Mouse (Mus musculus): ENCODE measurements around the gene Vipr2. TPM values are rescaled to one million over a fixed set of nuclear protein-coding genes. Genes with fewer than 3 reads are reported as not detected.

Vipr2 gene
- polyA plus RNA-seq, 1 experiment from 2014 or later = 5.5 TPM

DNA sequence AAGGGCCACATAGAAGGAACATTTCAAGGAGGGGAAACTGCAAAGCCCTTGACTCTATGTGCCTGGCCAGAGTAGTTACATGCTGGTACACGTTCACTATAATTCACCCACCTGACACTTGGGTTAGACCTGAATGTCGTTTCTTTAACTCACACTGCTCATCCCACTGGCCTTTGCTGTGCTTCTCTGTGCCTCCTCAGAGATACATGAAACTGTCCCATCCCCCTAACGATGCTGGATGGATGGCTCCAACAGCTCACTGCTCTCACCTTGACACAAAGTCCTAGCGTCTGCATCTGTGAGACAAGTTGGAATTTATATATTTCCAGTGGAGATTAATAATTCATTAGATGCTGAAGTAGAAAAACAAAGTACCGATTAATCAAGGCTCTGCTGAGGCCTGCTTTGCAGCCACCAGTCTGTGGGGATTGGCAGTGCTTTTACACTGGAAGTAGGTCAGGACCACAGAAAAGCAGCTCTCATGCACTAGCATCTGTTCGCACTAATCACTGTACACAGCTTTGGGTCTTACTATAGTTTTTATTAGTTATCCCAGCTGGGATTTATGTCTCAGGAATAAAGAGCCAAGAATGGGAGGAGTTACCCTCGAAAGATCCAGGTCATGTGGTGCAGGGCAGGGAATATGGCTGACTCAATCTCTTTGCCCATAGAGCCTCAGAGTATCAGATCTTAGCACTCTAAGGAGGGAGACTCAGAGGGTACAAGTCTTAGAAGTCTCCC is 79.4 kb downstream of the Vipr2 start:
- no peak for TF ChIP-seq CTCF (IDR thresholded peaks at IDR 0.05; ENCODE audit: low read depth)
- no peaks in the 10 kb centered on the region for H3K9me3 ChIP-seq (ENCODE audit: low read depth, low read length)
- no peaks in the 10 kb centered on the region for H3K4me1 ChIP-seq (ENCODE audit: insufficient read depth)
- H3K27ac ChIP-seq (ENCODE audit: low read depth) = no peak overlapping the region
- no peak for DNase-seq
- no peaks in the 10 kb centered on the region for H3K27me3 ChIP-seq (ENCODE audit: insufficient read depth, low read length)
- ATAC-seq (ENCODE audit: insufficient read depth) = no peak
- H3K4me2 ChIP-seq = no peak overlapping the region
- no peak overlapping the region for H3K9ac ChIP-seq
- no peaks in the 10 kb centered on the region for H3K36me3 ChIP-seq (ENCODE audit: insufficient read depth)
- no peak overlapping the region for H3K4me3 ChIP-seq (ENCODE audit: low read depth, low read length)
- WGBS = 77% methylated on average over 7 of the region's 7 CpGs

DNA sequence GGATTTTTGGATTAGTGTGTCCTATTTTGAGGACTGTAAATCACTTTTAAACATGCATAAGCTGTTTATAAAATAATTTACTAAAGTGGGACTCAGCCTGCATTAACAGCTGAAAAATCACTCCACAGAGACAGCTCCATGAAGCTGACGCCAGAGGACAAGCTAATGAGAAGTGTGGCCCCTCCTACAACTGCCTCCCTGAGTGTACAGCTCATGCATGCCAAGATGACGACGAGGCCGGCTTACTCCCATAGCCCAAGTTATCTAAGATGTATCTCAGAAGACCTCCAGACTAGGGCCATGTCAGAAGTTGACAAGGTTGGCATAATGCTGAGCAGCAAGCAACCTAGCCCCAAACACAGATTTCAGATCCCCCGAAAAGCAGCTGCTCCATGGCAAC is 81.7 kb downstream of the Vipr2 start:
- no peak overlapping the region for H3K27ac ChIP-seq (ENCODE audit: low read depth)
- no peaks in the 10 kb centered on the region for H3K4me1 ChIP-seq (ENCODE audit: insufficient read depth)
- H3K9ac ChIP-seq = no peak overlapping the region
- H3K36me3 ChIP-seq (ENCODE audit: insufficient read depth) = no peaks in the 10 kb centered on the region
- H3K9me3 ChIP-seq (ENCODE audit: low read depth, low read length) = no peaks in the 10 kb centered on the region
- ATAC-seq (ENCODE audit: insufficient read depth) = no peak
- H3K27me3 ChIP-seq (ENCODE audit: insufficient read depth, low read length) = no peaks in the 10 kb centered on the region
- no peak overlapping the region for H3K4me2 ChIP-seq
- no peak for TF ChIP-seq CTCF (IDR thresholded peaks at IDR 0.05; ENCODE audit: low read depth)
- 72% methylated on average over 5 of the region's 5 CpGs for WGBS
- H3K4me3 ChIP-seq (ENCODE audit: low read depth, low read length) = no peak overlapping the region
- DNase-seq = no peak

DNA sequence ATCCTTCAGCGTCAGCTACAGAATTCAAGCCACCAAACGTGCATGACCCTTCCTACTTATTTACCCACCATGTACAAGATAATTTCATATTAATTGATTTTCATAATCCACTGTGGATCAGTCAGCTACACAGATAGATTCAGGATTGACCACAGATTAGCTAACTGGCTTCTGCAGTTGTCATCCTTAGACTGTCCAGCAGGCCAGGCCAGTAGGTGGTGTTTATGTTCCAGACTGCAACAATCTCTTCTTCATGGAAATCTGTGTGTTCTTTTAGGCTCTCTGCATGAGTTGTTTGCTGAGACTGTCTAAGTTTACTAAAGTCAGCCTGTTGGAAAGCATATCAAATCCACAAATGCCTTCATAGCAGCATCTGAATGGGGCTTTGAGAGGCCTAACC is 82.2 kb downstream of the Vipr2 start:
- Histone ChIP-seq H3K4me3 (ENCODE audit: low read depth, low read length) (no peak overlapping the region), H3K27me3 (ENCODE audit: insufficient read depth, low read length) (no peaks in the 10 kb centered on the region), H3K27ac (ENCODE audit: low read depth) (no peak overlapping the region), H3K9me3 (ENCODE audit: low read depth, low read length) (no peaks in the 10 kb centered on the region), H3K9ac (no peak overlapping the region), H3K36me3 (ENCODE audit: insufficient read depth) (no peaks in the 10 kb centered on the region), H3K4me2 (no peak overlapping the region), H3K4me1 (ENCODE audit: insufficient read depth) (no peaks in the 10 kb centered on the region)
- DNase-seq (no peak), ATAC-seq (ENCODE audit: insufficient read depth) (no peak)
- WGBS = 77% methylated on average over 2 of the region's 2 CpGs
- TF ChIP-seq CTCF (IDR thresholded peaks at IDR 0.05; ENCODE audit: low read depth) = no peak

DNA sequence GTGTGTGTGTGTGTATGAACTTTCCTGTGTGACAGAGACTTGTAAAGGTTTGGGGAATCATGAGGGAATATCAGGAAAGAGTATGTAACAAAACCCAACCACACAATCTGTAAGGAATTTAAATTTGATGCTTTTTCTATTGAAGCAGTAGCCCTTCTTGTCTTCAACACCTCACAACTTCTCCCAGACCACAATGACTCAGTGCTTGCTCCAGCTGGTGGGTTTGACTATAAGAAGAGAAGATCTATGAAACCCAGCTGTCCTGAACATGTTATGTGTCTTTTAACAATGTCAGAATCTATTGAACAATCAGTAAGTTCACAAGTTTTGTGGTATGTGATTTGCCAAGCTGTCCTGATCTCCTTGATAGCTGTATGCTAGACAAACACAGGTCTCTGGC is 87.8 kb downstream of the Vipr2 start:
- Histone ChIP-seq H3K9me3 (ENCODE audit: low read depth, low read length) (no peaks in the 10 kb centered on the region), H3K4me3 (ENCODE audit: low read depth, low read length) (no peak overlapping the region), H3K27me3 (ENCODE audit: insufficient read depth, low read length) (no peaks in the 10 kb centered on the region), H3K36me3 (ENCODE audit: insufficient read depth) (no peaks in the 10 kb centered on the region), H3K27ac (ENCODE audit: low read depth) (no peak overlapping the region), H3K4me2 (no peak overlapping the region), H3K4me1 (ENCODE audit: insufficient read depth) (no peaks in the 10 kb centered on the region), H3K9ac (no peak overlapping the region)
- no peak for DNase-seq
- TF ChIP-seq CTCF (IDR thresholded peaks at IDR 0.05; ENCODE audit: low read depth) = no peak
- ATAC-seq (ENCODE audit: insufficient read depth) = no peak

DNA sequence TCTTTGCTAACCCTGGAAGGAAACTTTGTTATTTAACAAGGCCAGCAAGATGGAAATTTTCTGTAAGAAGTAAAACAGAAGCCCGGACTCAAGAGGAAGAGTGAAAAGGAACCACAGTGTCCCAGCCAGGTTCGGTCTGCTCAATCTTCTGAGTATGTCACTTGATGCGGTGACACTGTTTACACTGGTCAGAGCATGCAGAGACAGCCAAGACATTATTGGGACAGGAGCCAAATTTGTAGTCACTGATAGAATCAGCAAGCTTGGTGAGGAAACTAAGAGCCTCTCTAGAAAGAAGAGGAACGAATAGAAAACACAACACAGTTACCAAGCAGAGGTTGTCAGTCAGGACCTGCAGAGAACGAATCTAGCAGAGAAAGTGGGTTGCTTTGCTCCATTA is 92.1 kb downstream of the Vipr2 start:
- no peak overlapping the region for H3K27ac ChIP-seq (ENCODE audit: low read depth)
- H3K9ac ChIP-seq = no peak overlapping the region
- DNase-seq = peak; percentile 68
- H3K4me3 ChIP-seq (ENCODE audit: low read depth, low read length) = no peak overlapping the region
- no peak overlapping the region for H3K4me2 ChIP-seq
- WGBS = 37% methylated on average over 5 of the region's 5 CpGs
- H3K27me3 ChIP-seq (ENCODE audit: insufficient read depth, low read length) = no peaks in the 10 kb centered on the region
- ATAC-seq (ENCODE audit: insufficient read depth) = peak; percentile 58; the same call in 1 of the 2 replicates
- no peaks in the 10 kb centered on the region for H3K9me3 ChIP-seq (ENCODE audit: low read depth, low read length)
- H3K4me1 ChIP-seq (ENCODE audit: insufficient read depth) = no peaks in the 10 kb centered on the region
- TF ChIP-seq CTCF (IDR thresholded peaks at IDR 0.05; ENCODE audit: low read depth) = no peak
- no peaks in the 10 kb centered on the region for H3K36me3 ChIP-seq (ENCODE audit: insufficient read depth)

DNA sequence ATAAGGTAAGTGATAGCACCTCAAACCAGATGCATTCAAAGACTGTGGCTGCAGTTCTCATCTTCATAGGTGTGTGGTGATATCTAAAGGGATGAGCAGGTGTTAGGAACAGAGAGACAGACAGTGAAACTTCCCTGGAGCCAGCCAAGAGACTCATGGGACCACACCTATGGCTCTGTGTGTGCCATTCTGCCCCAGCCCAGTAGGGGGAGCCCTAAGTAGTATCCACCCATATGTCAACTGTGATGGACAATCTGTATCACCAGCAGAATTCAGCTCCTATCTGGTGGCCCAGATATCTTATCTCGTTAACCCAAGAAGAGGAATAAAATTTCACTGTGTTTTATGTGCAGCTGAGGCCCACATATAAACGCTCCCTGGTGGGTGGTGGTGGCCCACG is 99.4 kb downstream of the Vipr2 start:
- DNase-seq (no peak), ATAC-seq (ENCODE audit: insufficient read depth) (no peak)
- 80% methylated on average over 3 of the region's 3 CpGs for WGBS

DNA sequence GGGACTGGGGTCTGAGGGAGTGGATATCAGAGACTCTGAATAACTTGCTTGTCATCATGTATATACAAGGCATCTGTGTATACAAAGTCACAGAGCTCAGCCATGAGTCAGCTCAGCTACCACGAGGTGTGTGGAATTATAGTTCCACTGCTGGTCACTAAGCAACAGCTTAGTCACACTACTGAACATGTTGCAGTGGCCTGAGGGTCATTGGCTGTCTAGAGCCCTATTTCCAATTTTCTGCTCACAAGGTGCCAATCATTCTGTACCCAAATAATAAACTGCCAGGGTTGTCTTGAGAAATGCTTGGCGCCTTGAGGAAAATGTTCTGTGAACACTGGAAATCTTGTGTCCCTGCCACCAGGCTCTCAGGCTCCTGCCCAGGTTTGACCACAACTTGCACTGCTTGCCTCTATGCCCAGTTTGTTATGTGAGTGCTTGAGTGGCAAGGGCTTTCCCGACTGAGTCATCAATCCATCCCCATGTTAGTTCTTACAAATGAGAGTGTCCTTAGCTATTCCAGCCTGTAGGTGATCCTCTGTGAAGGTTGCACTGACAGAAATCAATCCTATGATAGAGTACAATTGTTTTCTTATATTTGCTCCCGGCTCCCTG is 104.0 kb downstream of the Vipr2 start:
- H3K27me3 ChIP-seq (ENCODE audit: insufficient read depth, low read length) = no peaks in the 10 kb centered on the region
- no peak for DNase-seq

More for the DNA sequence above, 99.4 kb downstream of the Vipr2 start:
- no peak overlapping the region for H3K27ac ChIP-seq (ENCODE audit: low read depth)
- H3K27me3 ChIP-seq (ENCODE audit: insufficient read depth, low read length) = no peaks in the 10 kb centered on the region
- H3K4me1 ChIP-seq (ENCODE audit: insufficient read depth) = no peaks in the 10 kb centered on the region
- no peak for TF ChIP-seq CTCF (IDR thresholded peaks at IDR 0.05; ENCODE audit: low read depth)
- H3K36me3 ChIP-seq (ENCODE audit: insufficient read depth) = no peaks in the 10 kb centered on the region
- no peak overlapping the region for H3K4me3 ChIP-seq (ENCODE audit: low read depth, low read length)
- no peak overlapping the region for H3K9ac ChIP-seq
- H3K4me2 ChIP-seq = no peak overlapping the region
- H3K9me3 ChIP-seq (ENCODE audit: low read depth, low read length) = no peaks in the 10 kb centered on the region

More for the DNA sequence above, 104.0 kb downstream of the Vipr2 start:
- Histone ChIP-seq H3K4me1 (ENCODE audit: insufficient read depth) (no peaks in the 10 kb centered on the region), H3K27ac (ENCODE audit: low read depth) (no peak overlapping the region), H3K9me3 (ENCODE audit: low read depth, low read length) (no peaks in the 10 kb centered on the region), H3K4me2 (no peak overlapping the region), H3K9ac (no peak overlapping the region), H3K4me3 (ENCODE audit: low read depth, low read length) (no peak overlapping the region), H3K36me3 (ENCODE audit: insufficient read depth) (no peaks in the 10 kb centered on the region)
- ATAC-seq (ENCODE audit: insufficient read depth) = no peak
- WGBS = 73% methylated on average over 4 of the region's 4 CpGs
- no peak for TF ChIP-seq CTCF (IDR thresholded peaks at IDR 0.05; ENCODE audit: low read depth)

All from lung, embryonic 14.5 days (tissue).